Mouse (Mus musculus): ENCODE measurements at regions not wholly inside any gene's neighbourhood (a gene's known extent, or its start where the extent isn't known, plus 50 kb on each side); places are given as distances from the start of the nearest gene placed in this dataset.

DNA sequence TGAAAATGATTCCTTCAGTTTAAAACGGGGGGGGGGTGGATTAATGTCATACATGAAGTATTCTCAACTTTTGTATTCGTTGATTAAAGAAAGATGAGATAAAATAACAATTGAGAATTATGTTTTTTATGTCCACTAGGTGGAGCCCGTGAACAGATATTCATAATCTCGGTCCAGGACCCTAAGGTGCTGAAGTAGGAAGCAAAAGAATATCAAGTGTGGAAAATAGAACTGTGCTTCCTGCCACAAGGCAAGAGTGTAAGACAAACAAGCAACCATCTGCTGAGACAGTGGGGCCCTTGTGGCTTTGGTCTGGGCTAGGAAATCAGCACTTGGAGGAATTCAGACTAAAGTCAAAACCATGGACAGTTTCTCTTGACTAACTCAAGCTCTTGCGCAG is 50.9 kb upstream of the Kap start:
- ATAC-seq (replicated peaks; ENCODE audit: low FRiP score, low TSS enrichment, poor library complexity, severe bottlenecking): peak; percentile 80

- no peak for ATAC-seq (replicated peaks; ENCODE audit: low FRiP score, low TSS enrichment, poor library complexity, severe bottlenecking)
These were observed 81.1 kb upstream of the Kap start for GRCm38 (mm10) chr6:133934667-133935066.

- no peak for ATAC-seq (replicated peaks; ENCODE audit: low FRiP score, low TSS enrichment, poor library complexity, severe bottlenecking)
These were observed 82.1 kb upstream of the Kap start for GRCm38 (mm10) chr6:133935671-133936070.

- no peak for ATAC-seq (replicated peaks; ENCODE audit: low FRiP score, low TSS enrichment, poor library complexity, severe bottlenecking)
These were observed 75.4 kb upstream of the Etv6 start for GRCm38 (mm10) chr6:133959902-133960634.

- peak; percentile 86 for ATAC-seq (replicated peaks; ENCODE audit: low FRiP score, low TSS enrichment, poor library complexity, severe bottlenecking)
These were observed 74.8 kb upstream of the Etv6 start for GRCm38 (mm10) chr6:133960713-133961112.

- no peak for ATAC-seq (replicated peaks; ENCODE audit: low FRiP score, low TSS enrichment, poor library complexity, severe bottlenecking)
These were observed 72.9 kb upstream of the Etv6 start for GRCm38 (mm10) chr6:133962641-133963040.

DNA sequence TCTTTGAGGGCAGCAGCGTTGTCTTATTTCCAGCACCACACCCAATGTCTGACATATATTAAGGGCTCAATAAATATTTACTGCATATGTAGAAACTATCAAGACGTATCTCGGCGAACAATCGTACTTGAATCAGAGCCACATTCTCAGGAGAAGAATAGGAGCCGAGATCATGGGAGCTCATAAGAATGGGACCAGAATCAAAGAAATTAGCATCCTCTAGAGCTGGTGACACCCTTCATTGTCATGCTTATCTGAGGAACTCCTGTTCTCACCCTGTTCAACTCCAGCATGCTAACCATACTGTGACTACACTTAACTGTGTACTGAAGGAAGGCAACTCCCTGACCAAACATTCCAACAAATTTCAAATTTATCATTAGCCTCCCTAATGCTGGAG is 72.2 kb upstream of the Etv6 start:
- no peak for ATAC-seq (replicated peaks; ENCODE audit: low FRiP score, low TSS enrichment, poor library complexity, severe bottlenecking)

- peak; percentile 80 for ATAC-seq (replicated peaks; ENCODE audit: low FRiP score, low TSS enrichment, poor library complexity, severe bottlenecking)
These were observed 68.2 kb upstream of the Etv6 start for GRCm38 (mm10) chr6:133967286-133967685.

DNA sequence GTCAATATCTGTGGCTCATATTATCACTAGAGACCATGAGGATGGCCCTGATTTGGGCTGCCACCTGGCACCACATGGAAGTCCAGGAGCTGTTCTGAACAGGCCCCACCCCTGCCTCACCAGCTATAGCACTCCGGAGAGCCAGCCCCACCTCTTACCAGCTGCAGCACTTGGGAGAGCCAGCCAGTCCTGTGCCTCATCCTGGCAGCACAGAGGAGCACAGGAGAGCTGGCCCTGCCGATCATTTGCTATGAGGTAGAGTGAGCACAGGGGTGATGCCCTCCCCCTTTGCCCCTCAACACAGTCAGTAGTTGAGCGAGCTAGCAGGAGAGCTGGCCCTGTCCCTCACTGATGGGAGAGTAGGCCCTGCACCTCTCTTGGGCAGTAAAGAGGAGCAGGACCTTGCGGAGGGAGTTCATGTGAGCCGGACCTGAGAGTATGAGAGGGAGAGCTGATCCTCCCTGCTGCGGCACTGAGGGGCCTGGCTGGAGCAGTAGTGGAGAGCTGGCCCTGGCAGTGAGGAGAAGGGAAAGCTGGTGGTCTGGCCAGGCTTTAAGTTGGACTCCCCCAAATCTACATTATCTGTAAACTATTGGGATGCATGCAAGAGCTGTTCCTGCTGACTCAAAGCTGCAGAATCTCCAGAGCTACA is 63.3 kb upstream of the Etv6 start:
- no peak; the same call in 1 of the 2 replicates for ATAC-seq (replicated peaks; ENCODE audit: low FRiP score, low TSS enrichment, poor library complexity, severe bottlenecking)

DNA sequence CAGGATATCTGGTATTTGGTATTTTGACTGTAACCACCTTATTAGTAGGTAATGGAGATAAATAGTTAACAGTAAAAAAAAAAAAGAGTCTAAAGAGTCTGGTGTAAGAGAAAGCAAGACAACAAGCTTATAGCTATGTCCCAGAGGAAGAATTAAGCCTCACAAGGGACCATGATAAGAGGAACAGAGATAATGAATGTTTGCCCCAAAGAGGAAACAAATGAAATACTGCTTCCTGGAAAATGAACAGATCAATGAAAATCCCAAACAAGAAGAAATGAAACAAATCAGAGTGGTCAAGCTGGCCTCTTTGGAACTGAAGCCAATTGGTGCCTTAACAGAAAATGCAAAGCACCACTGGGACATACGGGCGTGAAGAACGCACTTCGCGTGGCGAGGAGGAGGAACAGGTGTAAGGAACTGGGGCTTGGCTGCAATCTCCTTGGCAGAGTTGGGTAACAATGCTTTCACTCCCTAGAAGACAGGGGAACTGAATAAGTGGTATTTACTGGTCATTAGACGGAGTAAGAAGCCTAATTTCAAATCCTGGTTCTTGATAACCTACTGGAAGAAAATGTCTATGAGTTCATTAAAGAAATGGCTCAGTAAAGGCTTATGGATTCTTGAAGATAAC is 62.2 kb upstream of the Etv6 start:
- no peak for ATAC-seq (replicated peaks; ENCODE audit: low FRiP score, low TSS enrichment, poor library complexity, severe bottlenecking)

GRCm38 (mm10) chr6:133975951-133976350 is 59.5 kb upstream of the Etv6 start:
- no peak for ATAC-seq (replicated peaks; ENCODE audit: low FRiP score, low TSS enrichment, poor library complexity, severe bottlenecking)

DNA sequence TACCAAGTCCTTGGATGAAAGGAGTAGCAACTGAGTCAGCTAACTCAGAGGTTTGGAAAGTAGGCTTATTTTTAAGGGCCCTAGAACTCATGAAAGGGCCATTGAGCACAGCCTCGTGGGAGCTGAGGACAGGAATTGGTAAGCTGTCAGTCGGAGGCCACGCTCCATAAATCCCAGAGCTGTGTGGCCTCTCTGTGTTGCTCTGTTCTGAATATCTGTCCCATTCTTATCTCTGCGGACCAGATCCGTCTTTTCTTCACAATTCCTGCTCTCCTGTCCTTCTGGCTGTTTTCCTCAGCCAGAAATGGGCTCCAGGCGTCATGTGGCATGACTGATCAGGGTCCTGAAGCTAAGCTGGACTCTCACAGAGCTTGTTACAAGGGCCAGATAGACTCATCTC is 58.6 kb upstream of the Etv6 start:
- no peak for ATAC-seq (replicated peaks; ENCODE audit: low FRiP score, low TSS enrichment, poor library complexity, severe bottlenecking)

DNA sequence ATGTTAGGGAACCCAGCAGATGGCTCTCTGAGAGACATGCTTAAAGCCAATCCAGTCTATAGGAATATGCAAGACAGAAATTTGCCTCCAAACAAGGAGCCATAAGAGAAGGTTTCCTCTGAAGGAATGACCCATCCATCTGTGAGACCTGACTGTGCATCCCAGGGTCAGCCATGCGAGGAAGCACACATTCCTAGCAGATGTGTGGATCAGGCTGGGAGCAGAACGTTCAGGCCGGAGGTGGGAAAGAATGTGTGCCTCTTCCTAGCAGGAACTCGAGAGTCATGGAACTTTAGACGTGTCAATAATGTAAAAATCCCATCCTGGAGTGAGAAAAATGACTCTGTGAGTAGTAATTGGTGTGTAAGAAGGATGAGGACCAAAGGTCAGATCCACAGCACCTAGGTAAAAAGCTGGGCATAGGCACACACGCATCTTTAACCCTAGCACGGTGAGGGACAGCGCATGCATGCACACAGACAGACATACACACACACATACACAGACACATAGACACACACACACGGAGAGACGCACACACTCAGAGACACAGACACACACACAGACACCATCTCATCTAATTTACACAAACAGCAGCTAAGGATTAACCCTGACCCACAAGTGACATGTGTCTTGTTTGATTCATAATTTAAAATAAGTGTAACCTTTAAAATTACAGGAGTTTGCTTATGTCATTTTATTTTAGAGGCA is 51.5 kb upstream of the Etv6 start:
- no peak for ATAC-seq (replicated peaks; ENCODE audit: low FRiP score, low TSS enrichment, poor library complexity, severe bottlenecking)

DNA sequence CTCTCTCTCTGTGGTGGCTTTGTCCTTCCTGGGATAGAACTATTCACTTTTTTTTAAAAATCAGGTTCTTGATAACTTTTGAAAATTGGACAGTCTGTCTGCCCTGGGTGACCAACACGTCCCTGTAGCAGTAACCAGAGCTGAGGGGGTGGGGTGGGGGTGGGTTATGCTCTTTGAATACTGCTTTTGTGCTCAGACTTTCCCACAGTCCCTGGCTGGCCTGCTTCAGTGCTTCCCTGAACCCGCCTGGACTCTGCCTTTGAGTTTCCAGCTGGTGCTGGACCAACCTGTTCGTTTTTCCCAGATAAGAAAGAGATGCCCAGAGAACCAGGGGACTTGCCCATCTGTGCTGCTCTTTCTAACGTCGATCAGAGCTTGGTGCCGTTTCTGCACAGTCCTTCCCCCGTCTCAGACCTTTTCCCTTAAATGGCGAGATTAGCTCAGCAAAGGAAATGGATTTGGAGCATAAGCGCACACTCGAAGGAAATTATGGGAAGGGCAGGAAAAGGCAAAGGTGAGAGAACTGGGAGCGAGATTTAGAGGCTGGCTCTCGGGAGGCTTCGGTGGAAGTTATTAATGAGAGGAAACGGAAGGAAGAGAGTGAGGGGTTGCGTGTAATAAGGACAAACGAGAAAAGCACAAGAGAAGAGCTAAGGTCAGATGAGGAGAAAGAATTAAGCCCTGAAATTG is 50.7 kb upstream of the Etv6 start:
- ATAC-seq (replicated peaks; ENCODE audit: low FRiP score, low TSS enrichment, poor library complexity, severe bottlenecking): 0 out of 2 replicates have a peak, but pooled peaks have one; percentile 21
